Mouse (Mus musculus): ENCODE results near the gene Mfap4.

The Mfap4 gene

GRCm38 (mm10) chr11:61484613-61485540 is at the start of gene Mfap4:
Mfap4 (plus strand) TSS chr11:61485431.
- DNase-seq, result peak; percentile 96

DNA sequence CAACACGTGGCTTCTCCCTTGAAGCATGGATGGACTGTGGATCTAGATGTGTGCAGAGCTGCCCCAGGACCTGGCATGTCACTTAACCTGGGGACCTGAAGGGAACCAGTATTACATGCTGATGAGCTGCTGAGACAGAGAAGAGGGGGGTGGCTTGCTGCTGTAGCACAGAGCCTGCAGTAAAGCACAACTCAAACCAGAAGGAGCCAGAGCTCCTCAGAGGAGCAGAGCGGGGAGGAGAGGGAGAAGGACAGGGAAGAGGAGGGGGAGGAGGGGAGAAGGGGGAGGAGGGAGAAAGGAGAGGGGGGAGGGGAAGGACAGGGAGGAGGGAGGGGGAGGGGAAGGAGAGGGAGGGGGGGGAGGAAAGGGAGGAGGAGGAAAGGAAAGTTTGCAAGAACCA is 48.9 kb upstream of the Mfap4 start:
- DNase-seq, result no peak

GRCm38 (mm10) chr11:61439170-61439569 is 46.1 kb upstream of the Mfap4 start:
- DNase-seq, result no peak

DNA sequence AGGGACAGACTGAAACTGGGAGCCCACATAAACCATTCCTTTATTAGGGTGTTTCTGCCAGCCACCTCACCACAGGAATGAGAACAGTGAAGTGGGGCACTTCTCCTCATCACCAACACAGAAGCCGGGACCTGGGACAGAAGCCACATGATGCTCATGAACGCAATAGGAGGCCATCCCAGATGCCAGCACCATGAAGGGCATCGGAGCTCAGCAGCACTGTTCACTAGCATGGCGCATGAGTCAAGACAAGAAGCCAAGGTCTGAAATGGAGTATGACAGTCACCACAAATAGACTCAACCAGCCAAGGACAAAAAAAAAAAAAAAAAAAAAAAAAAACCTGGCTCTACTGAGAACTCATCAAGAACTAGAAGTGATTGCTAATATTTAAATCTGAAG is 44.8 kb upstream of the Mfap4 start:
- DNase-seq, result peak; percentile 84

DNA sequence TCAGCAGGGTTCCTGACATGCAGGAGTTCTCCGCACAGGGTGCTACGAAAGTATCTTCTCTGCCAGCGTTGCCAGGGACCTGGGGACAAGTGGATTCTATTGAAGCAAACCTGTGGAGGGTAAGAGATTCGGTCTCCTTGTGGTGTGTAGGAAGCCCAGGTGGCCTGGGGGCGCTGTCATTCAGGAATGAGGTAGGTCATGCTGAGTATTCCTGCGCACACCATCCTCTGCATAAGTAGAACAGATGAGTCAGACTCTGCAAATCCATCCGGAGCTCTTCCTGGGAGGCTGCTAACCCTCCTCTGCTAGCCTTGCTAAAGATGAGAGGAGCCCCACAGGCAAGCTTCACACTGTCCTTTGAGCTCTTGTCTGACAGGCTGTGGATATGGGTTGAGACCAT is 43.6 kb upstream of the Mfap4 start:
- DNase-seq, result no peak

GRCm38 (mm10) chr11:61443807-61444206 is 41.4 kb upstream of the Mfap4 start:
- DNase-seq, result no peak

- DNase-seq, result no peak
Observed at GRCm38 (mm10) chr11:61447296-61447695, 37.9 kb upstream of the Mfap4 start.

DNA sequence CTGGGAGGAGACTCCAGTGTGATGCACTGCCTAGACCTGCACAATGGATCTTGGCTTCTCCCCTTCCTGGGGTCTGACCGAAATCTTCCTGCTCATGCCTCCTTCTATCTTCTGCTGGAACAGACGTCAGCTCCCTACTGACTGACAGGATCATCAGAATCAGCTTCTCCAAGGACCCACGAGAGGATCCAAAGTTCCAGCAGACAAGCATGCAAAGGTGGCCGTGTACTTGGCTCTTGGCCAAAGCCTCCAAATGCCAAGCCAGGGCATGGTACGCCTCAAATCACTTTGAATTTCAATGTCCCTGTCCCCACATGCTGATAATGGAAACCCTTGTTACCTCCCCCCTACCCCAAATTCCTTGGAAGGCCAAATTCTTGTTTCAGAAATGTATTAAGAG is 37.2 kb upstream of the Mfap4 start:
- peak; percentile 85 for DNase-seq

GRCm38 (mm10) chr11:61448599-61449225 is 36.5 kb upstream of the Mfap4 start:
- DNase-seq, result peak; percentile 97

DNA sequence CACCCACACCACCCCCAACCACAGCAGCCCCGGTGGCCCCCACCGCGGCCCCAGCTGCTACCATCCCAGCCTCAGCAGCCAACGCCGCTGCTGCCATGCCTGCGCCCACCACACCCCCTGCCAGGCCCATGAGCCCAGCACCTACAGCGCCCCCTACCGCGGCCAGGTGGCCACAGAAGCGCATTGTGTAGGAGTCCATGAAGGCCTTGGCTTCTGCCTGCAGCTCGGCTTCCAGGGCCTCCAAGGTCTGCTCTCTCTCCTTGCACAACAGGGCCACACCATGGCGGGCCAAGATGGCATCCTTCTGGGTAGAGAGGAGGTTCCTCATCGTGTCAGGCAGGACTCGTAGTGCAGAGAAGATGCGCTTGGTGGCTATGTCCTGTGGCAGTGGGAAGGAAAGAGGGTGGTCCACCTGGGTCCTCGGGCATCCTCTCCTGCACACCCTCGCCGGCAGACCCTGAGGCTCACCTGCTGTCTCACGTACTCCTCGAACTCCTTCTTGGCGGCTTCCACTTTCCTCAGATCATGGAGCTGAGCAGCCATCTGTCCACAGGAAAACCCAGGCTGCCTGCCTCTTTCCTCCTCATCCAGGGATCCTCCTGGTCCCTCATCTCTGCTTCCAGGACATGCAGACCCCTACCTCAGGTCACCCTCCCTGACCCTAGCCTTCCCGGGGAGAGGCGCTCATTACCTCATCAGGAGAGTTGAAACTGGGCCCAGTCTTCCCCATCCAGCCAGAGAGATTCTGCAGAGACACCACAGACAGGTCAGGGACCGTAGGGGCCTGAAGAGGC is 35.5 kb upstream of the Mfap4 start:
- peak; percentile 92 for DNase-seq

- DNase-seq, result no peak
Observed at GRCm38 (mm10) chr11:61464071-61464470, 21.2 kb upstream of the Mfap4 start.

DNA sequence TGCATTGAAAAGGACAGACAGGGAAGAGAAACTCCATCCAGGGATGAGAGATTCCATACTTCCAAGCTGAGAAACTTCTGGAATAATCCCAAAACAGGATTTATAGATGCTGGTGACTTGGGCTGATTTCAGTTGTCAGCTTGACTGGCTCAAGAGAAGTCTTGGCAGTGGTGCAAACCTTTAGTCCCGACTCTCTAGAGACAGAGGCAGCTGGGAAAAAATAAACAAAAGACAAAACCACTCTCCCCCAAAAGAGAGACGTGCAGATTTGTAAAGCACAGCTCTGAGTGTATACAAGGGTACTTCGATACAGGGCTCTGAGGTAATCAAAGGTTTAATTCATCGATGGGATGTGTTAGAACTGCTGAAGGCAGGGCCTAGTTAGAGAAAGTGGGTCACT is 19.8 kb upstream of the Mfap4 start:
- no peak for DNase-seq

DNA sequence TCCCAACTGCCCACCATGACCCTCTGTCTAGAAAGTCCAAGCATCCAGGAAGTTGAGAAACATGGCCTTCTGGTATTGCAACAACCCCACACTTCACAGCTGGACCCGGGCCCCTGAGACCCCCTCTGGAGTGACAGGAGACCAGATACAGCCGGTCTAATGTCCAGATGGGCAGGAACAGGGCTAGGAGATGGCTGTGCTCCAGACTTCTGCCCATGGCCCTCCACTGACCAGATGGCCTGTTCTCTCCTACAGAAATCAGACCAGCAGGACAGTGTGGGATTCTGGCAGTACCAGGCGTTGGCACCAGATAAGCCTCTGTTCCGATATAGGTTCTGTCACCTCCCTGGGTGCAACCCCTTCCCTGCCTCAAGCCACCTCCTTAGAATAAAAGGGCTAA is 16.7 kb upstream of the Mfap4 start:
- peak; percentile 83 for DNase-seq

DNA sequence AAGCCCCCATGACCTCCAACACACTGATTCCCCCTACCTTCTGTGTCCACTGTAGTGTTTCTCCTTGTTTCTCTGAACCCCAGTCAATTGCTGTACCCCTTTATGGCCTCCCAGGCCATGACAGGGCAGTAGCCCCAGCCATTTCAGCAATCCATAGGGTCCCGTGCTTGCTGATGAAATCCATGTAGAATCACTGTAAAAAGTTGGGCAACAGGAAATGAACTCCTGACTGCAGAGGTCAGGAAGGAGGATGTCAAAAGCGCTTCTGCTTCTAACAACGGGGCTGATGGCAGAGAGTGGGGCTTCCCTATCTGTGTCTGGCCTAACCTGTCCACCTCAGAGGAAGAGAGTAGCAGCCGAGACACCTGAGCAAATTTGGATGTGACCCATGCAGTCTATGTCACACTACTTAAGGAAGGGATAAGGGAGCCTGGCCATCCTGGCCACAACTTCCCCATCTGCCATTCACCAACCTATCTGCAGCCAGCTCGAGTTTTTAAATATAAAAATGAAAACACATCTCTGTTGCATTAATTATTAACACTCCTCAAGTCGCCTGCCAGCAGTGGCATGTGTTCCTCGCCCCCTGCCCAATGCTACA is 15.8 kb upstream of the Mfap4 start:
- peak; percentile 78 for DNase-seq

- no peak for DNase-seq
Observed at GRCm38 (mm10) chr11:61470880-61471279, 14.4 kb upstream of the Mfap4 start.

DNA sequence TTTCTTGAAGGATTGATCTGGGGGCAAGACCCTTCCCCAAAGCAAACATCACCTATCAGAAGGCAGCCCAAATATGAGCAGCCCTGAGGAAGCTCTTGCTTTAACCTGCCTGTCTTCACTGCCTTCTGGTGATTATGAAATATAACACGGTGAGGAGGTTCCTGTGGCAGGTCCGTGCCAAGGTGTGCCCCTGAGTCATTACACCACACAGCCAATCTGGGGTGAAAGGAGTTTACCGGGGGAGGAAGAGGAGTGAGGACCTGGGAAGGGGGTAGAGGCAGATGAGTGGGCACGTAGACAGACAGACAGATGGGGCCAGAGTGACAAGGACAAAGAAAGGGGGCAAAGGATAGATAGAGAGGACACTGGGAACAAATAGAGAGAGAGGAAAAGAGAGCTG is 11.6 kb upstream of the Mfap4 start:
- DNase-seq, result peak; percentile 80

DNA sequence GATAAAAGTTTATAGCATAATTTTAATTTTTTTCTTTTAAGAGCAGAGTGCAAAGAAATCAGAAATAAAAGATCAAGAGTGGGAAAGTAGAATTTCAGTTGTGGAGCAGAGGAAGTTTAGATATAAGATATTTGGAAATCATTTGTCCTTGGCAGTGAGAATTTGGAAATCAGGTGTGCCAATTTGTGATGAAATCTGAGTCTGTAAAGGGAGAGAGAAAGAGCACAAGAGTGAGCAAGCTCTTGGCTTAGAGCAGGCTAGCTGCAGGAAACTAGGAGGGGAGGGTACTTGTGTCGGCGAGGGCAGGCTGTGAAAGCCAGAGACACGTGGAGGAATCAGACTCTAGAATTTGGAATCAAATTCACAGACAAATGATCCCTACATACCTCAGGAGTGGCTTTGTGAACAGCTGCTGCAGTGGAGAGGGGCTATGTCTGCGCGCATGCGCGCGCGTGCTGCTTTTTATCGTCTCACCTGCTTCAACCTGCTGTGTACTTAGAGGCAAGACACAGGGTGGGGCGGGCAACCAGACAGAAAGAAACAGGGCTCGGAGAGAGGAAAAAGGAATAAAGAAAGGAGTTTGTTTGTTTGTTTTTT is 8.3 kb upstream of the Mfap4 start:
- peak; percentile 75 for DNase-seq

DNA sequence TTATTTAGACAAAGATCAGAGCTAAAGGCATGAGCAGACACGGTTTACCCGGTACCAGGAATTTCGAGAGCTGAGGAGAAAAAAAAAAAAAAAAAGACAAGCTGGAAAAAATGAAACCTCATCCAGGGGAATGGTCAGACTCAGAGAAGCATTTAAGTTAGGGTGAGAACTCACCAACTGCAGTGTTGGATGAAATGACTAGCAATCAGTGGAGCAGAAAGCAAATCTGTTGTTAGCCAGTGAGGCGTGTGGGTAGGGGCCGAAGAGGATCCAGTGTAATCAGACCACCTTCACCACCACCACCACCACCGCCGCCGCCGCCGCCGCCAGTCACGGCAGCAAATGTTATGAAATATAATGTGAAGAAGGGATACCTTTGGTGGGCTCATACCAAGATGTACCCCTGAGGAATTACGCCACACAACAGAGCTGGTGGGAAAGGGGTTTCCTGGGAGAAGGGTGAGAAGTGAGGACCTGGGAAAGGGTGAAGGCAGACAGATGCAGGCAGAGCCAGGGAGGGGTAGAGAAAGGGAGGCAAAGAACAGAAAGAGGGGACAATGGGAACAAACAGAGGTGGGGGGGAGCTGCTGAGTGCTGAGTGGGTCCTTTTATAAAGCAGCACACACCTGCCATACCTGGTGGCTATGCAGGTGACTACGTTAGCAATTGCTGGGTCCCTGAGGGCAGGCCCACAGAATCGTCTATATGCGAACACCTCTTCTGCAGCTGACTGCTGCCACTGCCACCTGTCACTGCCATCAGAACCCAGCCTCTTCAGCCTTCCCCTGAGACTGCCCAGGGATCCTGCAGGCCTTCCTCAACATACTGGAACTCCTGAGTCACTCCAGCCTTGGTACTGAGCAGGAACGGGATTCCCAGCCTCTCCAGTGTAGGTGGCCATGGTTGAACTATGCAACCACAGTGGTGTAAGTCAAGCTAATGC is 7.4 kb upstream of the Mfap4 start:
- peak; percentile 75 for DNase-seq

DNA sequence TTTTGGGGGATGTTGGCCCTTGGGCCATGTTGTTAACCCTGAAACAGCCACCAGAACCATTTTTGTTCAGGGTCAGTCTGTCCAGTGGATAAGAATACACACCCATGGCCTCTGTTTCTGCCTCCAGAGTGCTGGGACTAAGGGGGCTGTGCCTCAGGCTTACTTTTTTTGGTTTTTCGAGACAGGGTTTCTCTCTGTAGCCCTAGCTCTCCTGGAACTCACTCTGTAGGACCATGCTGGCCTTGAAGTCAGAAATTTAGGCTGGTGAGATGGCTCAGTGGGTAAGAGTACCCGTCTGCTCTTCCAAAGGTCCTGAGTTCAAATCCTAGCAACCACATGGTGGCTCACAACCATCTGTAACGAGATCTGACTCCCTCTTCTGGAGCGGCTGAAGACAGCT is 6.4 kb upstream of the Mfap4 start:
- DNase-seq, result peak; percentile 66

- peak; percentile 88 for DNase-seq
Observed at GRCm38 (mm10) chr11:61481239-61482090, 3.8 kb upstream of the Mfap4 start.
